Mouse (Mus musculus) left cerebral cortex, postnatal 10 days (tissue): ENCODE data around the gene Tmbim4. TPM values are rescaled to one million over a fixed set of nuclear protein-coding genes. Genes with fewer than 3 reads are reported as not detected.

ENCODE experiments used
- total RNA-seq, 2 experiments: library from RNA; stranded (reverse); gene quantifications; 2 replicates each; pipeline ENCODE4 v1.2.3; 2021

Tmbim4 gene
- total RNA-seq, 2 experiments from 2014 or later, result 60.2 to 60.9 TPM

Other genes with a start within 250 kb of the Tmbim4 start
- gene Helb, start 88.6 kb upstream of the Tmbim4 start, total RNA-seq, result 1 to 10 TPM; 2.6 to 3.7 TPM
- gene Irak3, start 540 bp downstream of the Tmbim4 start, total RNA-seq, result under 1 TPM; 0.30 to 0.73 TPM
- gene Llph, start 25.5 kb downstream of the Tmbim4 start, total RNA-seq, result 10 to 100 TPM; 12.9 to 15.9 TPM